Mouse (Mus musculus) embryonic facial prominence, embryonic 14.5 days (tissue): ENCODE results near the gene Gdpd4. TPM values are rescaled to one million over a fixed set of nuclear protein-coding genes. Genes with fewer than 3 reads are reported as not detected.

Experiments used
- polyA plus RNA-seq: library from polyadenylated mRNA; unstranded; fragments of >200 nt; fragmentation: Nextera tagmentation; extraction: Ambion mirVana; gene quantifications from 2 replicates; pipeline ENCODE4 v1.2.1, GENCODE M21; 2014

Gdpd4 gene
- polyA plus RNA-seq, 1 experiment from 2014 or later, result not detected

Other genes with a start within 250 kb of the Gdpd4 start
- gene Clns1a, start 223.3 kb upstream of the Gdpd4 start, polyA plus RNA-seq, result 162 and 182 TPM in 2 replicates
- gene Aqp11, start 181.7 kb upstream of the Gdpd4 start, polyA plus RNA-seq, result 4.4 and 4.7 TPM in 2 replicates
- gene Pak1, start 131.4 kb upstream of the Gdpd4 start, polyA plus RNA-seq, result 29.8 and 31.8 TPM in 2 replicates
- gene Myo7a, start 199.6 kb downstream of the Gdpd4 start, polyA plus RNA-seq, result 9.2 and 10.1 TPM in 2 replicates
- 2.7 and 4.8 TPM in 2 replicates for gene Omp, start 225.5 kb downstream of the Gdpd4 start, polyA plus RNA-seq